Mouse (Mus musculus) megakaryocyte-erythroid progenitor cell, adult 5 weeks (primary cell): ENCODE measurements around the gene Ly6g. TPM values are rescaled to one million over a fixed set of nuclear protein-coding genes. Genes with fewer than 3 reads are reported as not detected.

Experiments used
- polyA plus RNA-seq: library from polyadenylated mRNA; stranded (reverse); fragments of >175 nt; gene quantifications from 2 replicates; pipeline ENCODE4 v1.2.3, GENCODE M21; 2012

The Ly6g gene
- polyA plus RNA-seq: 0.12 and 2.7 TPM in 2 replicates

DNA sequence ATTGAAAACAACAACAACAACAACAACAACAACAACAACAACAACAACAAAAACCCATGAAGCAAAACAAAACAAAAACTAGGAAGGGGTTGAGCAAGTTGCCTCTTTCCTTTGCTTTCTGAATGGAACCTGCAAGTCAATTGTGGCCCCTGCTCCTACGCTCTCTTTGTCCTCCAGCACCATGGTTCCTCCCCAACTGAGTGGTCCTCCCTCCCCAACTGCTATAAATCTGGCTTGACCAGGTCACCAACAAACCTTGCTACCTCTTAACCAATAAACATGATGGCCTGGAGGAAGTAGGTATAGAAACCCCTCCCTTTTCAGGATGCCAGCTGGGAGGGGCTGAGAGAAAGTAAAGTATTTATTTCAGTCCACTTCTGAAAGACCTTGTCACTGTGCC lies at the start of gene Ly6g:
Ly6g (plus strand) TSS at position 301 of the 400 bp plus-strand sequence.

DNA sequence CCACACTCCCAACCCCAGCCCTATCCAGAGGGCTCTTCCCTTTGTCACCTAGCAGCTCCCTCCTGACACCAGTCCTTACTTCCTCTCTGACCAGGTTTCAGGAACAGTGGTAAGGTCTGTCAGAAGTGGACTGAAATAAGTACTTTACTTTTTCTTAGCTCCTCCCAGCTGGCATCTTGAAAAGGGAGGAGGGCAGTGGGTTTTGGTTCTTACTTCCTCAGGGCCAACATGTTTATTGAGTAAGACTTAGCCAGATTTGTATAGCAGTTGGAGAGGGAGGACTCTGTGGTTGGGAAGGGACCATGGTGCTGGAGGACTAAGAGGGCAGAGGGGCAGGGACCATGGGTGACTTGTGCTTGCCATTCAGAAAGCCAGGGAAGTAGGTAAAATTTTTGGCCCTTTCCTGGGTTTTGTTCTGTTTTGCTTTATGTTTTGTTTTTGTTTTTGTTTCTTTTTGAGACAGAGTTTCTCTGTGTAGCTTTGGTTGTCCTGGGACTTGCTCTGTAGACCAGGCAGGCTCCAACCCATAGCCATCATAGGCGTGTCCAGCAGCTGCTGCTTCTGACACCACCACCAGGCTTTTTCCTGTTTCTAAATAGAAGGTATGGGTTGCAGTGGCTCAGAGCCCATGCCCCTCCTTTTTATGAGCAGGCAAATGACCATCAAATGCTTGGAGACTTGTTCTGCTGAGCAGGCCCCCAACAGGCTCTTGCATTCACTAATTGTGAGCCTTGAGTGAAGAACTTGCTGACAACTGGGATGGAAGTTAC lies 43.0 kb upstream of the Ly6g start, which contains the start of gene Ly6c2:
Ly6c2 (minus strand) TSS at position 110 of the 770 bp plus-strand sequence.

Other genes starting within 250 kb of the Ly6g start
- 0.54 and 1.4 TPM in 2 replicates for gene Ly6i, start 171.8 kb upstream of the Ly6g start, polyA plus RNA-seq
- gene Ly6a, start 157.2 kb upstream of the Ly6g start, polyA plus RNA-seq: 0.06 and 1.1 TPM in 2 replicates
- gene Ly6c1, start 106.4 kb upstream of the Ly6g start, polyA plus RNA-seq: not detected in 2 replicates
- gene Ly6c2, start 43.3 kb upstream of the Ly6g start, polyA plus RNA-seq: 129 and 344 TPM in 2 replicates
- not detected in 2 replicates for gene BC025446, start 61.1 kb downstream of the Ly6g start, polyA plus RNA-seq
- gene Ly6f, start 113.2 kb downstream of the Ly6g start, polyA plus RNA-seq: not detected in 2 replicates